Mouse (Mus musculus) cerebellum, adult 2 months (tissue): ENCODE results near the gene Selenon. TPM values are rescaled to one million over a fixed set of nuclear protein-coding genes. Genes with fewer than 3 reads are reported as not detected.
A peak's percentile ranks its signal among the peaks of the same experiment; 100 is the strongest.

Source experiments
- DNase-seq, 2 experiments: peaks; one replicate each; pipeline ENCODE4 v3.0.0; 2021
- H3K27ac ChIP-seq: fragments of 200-500 bp; 2 replicates; pipeline ENCODE4 v1.5.1; 2012; ENCODE audit warnings: low read length, control low read depth, inconsistent platforms; ENCODE audit not compliant: insufficient read depth
- H3K27me3 ChIP-seq: fragments of 200-500 bp; 2 replicates; pipeline ENCODE4 v1.6.1; 2012; ENCODE audit warnings: inconsistent platforms, mild to moderate bottlenecking, low read length, moderate library complexity; ENCODE audit not compliant: control insufficient read depth, insufficient read depth
- H3K4me1 ChIP-seq: fragments of 200-500 bp; 2 replicates; pipeline ENCODE4 v1.6.1; 2011; ENCODE audit warnings: low read length; ENCODE audit not compliant: control insufficient read depth, insufficient read depth
- H3K4me3 ChIP-seq: fragments of 200-500 bp; replicated peaks from 2 replicates; pipeline ENCODE3; 2011; ENCODE audit warnings: mild to moderate bottlenecking, low read depth, low read length, control low read depth; ENCODE audit not compliant: insufficient read depth
- CTCF ChIP-seq: fragments of 200-500 bp; IDR thresholded peaks from 2 replicates; pipeline ENCODE4 v1.5.1; 2011; ENCODE audit warnings: low read depth, mild to moderate bottlenecking, control low read depth, low read length, moderate library complexity, borderline replicate concordance; ENCODE audit not compliant: insufficient read depth
- POLR2A ChIP-seq: fragments of 200-500 bp; IDR thresholded peaks from 2 replicates; pipeline ENCODE4 v1.6.1; 2011; ENCODE audit warnings: low read length, control low read depth, borderline replicate concordance; ENCODE audit not compliant: insufficient read depth
- WGBS: fragments of 180-500 bp; shearing (Covaris S2); methylation state at CpG from one replicate; pipeline ENCODE4 v1.1.7; 2018; 5-methylcytosine and 5-hydroxymethylcytosine counted together
- polyA plus RNA-seq: library from polyadenylated mRNA; depleted of rRNA; stranded (reverse); fragments of >200 nt; gene quantifications from 2 replicates; pipeline ENCODE4 v1.2.3, GENCODE M21; 2012

The Selenon gene
- polyA plus RNA-seq, 1 experiment: 37.8 TPM

GRCm38 (mm10) chr4:134546814-134547705 lies 4.9 kb downstream of the Selenon start:
- Histone ChIP-seq H3K27me3 (no peaks in the 10 kb centered on the region), H3K4me3 (peak overlapping the region; percentile 20), H3K4me1 (peaks cover 37% of the 10 kb centered on the region), H3K27ac (no peak overlapping the region)
- 37% methylated on average over 9 of the region's 9 CpGs for WGBS
- peak; percentile 68 to 74 for DNase-seq
- TF ChIP-seq POLR2A: no peak
- no peak for TF ChIP-seq CTCF

GRCm38 (mm10) chr4:134543261-134543660 lies 8.7 kb downstream of the Selenon start:
- TF ChIP-seq CTCF (peak; percentile 97), POLR2A (no peak)
- Histone ChIP-seq H3K27me3 (no peaks in the 10 kb centered on the region), H3K4me3 (no peak overlapping the region), H3K4me1 (peaks cover 50% of the 10 kb centered on the region), H3K27ac (no peak overlapping the region)
- peak; percentile 89 to 96 for DNase-seq
- 1% methylated on average over 5 of the region's 5 CpGs for WGBS

- Histone ChIP-seq H3K27me3 (no peaks in the 10 kb centered on the region), H3K27ac (no peak overlapping the region), H3K4me3 (no peak overlapping the region), H3K4me1 (peaks cover 46% of the 10 kb centered on the region)
- 92% methylated on average over 9 of the region's 9 CpGs for WGBS
- TF ChIP-seq POLR2A: no peak
- no peak for TF ChIP-seq CTCF
- DNase-seq: no peak
Measured at GRCm38 (mm10) chr4:134542726-134543125, 9.2 kb downstream of the Selenon start.

- no peaks in the 10 kb centered on the region for H3K27me3 ChIP-seq
- peak in 1 of 2 experiments; percentile 48 for DNase-seq
- no peak overlapping the region for H3K4me3 ChIP-seq
- peak overlapping the region; percentile 28; the same call in 1 of the 2 replicates for H3K27ac ChIP-seq
- WGBS: 13% methylated on average over 10 of the region's 10 CpGs
- peaks cover 29% of the 10 kb centered on the region for H3K4me1 ChIP-seq
- no peak for TF ChIP-seq POLR2A
- no peak for TF ChIP-seq CTCF
Measured at GRCm38 (mm10) chr4:134538997-134539580, 12.9 kb downstream of the Selenon start.

- TF ChIP-seq CTCF (no peak), POLR2A (no peak)
- no peak overlapping the region for H3K27ac ChIP-seq
- peak in 1 of 2 experiments; percentile 51 for DNase-seq
- H3K4me1 ChIP-seq: peaks cover 29% of the 10 kb centered on the region
- WGBS: 1% methylated on average over 8 of the region's 8 CpGs
- H3K4me3 ChIP-seq: peak overlapping the region; percentile 73
- no peaks in the 10 kb centered on the region for H3K27me3 ChIP-seq
Measured at GRCm38 (mm10) chr4:134535787-134536151, 16.2 kb downstream of the Selenon start.

- H3K27ac ChIP-seq: peak within 1 kb of the TSS; percentile 69; the same call in 1 of the 2 replicates
- TF ChIP-seq CTCF: no peak
- TF ChIP-seq POLR2A: 0 out of 2 replicates have a peak, but pooled peaks have one; percentile 38
- WGBS: under 1% methylated on average over 70 of the region's 71 CpGs
- peaks cover 23% of the 10 kb centered on the region for H3K4me1 ChIP-seq
- DNase-seq: peak; percentile 95 to 97
- no peaks in the 10 kb centered on the region for H3K27me3 ChIP-seq
- H3K4me3 ChIP-seq: peak within 1 kb of the TSS; percentile 73
Measured at GRCm38 (mm10) chr4:134534932-134535786, 16.8 kb downstream of the Selenon start, which contains the start of gene Mtfr1l. Mtfr1l (minus strand) TSS chr4:134535387.
